Mouse (Mus musculus) erythroblast, adult 5-6 weeks (primary cell): Measurements from ENCODE around the gene Ttk. TPM values are rescaled to one million over a fixed set of nuclear protein-coding genes. Genes with fewer than 3 reads are reported as not detected.

Experiments used
- ATAC-seq: replicated peaks from 2 replicates; pipeline ENCODE4 v1.8.0; 2016; ENCODE audit warnings: moderate number of reproducible peaks, mild to moderate bottlenecking, moderate TSS enrichment, inconsistent platforms; ENCODE audit not compliant: poor library complexity, low FRiP score, severe bottlenecking
- total RNA-seq, 2 experiments: library from RNA; stranded (forward) in 1 of 2; stranded (reverse) in 1 of 2; fragments of 150-400 nt in 1 of 2; fragments of 200-764, 138-1000 nt in 1 of 2; gene quantifications; 2 replicates each; pipeline versions ENCODE4 v1.2.3 to v1.2.4; 2015 to 2017; ENCODE audit warnings: low replicate concordance in 2 of 2

Ttk gene
- 7.9 and 15.0 TPM in 2 replicates for total RNA-seq (2015; ENCODE audit: low replicate concordance)
- 8.2 and 15.1 TPM in 2 replicates for total RNA-seq (2017; ENCODE audit: low replicate concordance)

- ATAC-seq, result peak; percentile 100
Observed at GRCm38 (mm10) chr9:83833811-83834747, at the start of gene Ttk. Ttk (plus strand) TSS chr9:83834689.

- ATAC-seq, result no peak
Observed at GRCm38 (mm10) chr9:83785501-83785900, 49.0 kb upstream of the Ttk start.

DNA sequence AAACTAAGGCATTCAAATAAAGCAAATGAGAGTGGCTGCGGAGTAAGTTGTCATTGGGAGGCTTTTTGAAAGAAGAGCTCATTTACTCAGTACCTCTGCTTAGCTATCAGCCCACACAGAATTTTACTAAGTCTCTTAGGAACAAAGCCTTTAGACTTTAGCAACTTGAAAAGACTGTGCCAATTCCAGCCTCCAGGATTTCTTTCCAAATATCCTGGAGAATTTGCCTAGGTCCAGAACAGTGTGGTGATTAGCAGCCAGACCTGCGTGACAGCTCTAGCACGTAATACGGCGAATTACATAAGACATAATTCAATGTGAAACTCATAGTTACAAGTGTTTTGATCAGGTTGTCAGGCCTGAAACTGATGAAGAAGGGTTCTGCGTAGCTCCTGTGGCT, 45.2 kb upstream of the Ttk start:
- ATAC-seq, result no peak

DNA sequence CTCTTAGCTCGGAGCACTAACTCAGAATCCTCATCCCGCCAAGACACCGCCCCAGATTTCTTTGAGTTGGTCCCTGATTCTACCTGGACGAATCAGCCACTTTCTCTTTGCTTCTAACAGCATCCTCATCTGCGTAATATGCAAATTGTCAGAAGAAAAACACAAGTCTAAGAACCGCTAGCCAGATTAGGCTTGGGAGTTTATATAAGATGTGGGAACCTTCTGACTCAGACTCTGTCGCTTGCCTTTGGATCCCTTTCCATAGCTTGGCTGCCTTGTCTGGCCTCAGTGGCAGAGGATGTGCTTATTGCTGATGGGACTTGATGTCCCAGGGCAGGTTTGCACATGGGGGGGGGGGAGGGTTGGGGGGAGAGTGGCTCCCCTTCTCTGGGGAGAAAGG, 37.6 kb upstream of the Ttk start:
- ATAC-seq, result no peak

GRCm38 (mm10) chr9:83797898-83798297, 36.6 kb upstream of the Ttk start:
- ATAC-seq, result no peak

DNA sequence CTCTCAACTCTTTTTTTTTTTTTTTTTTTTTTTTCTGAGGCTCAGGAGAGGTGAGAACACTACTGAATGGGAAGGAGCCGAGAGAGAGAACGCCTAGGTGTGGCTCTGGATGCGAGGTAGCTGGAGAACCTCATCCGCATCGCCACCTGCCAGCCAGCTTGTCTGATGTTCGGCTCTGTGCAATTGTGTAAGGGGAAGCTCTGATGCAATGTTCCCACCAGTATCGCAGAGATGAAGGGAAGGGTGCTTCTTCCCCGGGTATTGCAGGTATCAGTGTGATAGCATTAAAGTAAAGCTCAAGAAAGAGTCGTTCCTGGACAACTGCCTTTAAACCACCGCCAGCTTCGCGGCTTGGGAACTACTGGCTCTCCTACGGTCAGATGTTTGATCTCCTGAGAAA, 30.1 kb upstream of the Ttk start:
- ATAC-seq, result no peak

- ATAC-seq, result no peak
Observed at GRCm38 (mm10) chr9:83805164-83805976, 29.1 kb upstream of the Ttk start.

GRCm38 (mm10) chr9:83805977-83806815, 28.3 kb upstream of the Ttk start, which contains the start of gene Elovl4:
Elovl4 (minus strand) TSS chr9:83806277.
- ATAC-seq, result no peak

- no peak for ATAC-seq
Observed at GRCm38 (mm10) chr9:83807562-83807961, 26.9 kb upstream of the Ttk start.

DNA sequence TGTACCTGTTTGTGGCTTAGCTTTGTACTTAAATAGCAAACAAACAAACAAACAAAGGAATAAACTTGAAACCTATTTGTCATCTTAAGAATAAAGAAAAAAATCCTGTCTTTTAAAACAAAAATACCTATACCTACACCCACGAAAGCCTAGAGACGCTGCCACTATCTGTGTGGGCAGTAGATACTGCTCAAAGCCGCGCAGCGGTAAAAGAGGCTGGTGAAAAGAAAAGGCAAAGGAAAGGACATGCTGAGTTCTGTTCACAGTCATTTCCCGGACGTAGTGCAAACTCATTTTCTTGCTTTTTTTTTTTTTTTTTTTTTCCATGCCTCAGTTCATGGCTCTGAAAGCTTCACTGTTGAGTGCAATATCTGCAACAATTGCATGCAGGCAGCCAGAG, 15.3 kb upstream of the Ttk start:
- ATAC-seq, result no peak

DNA sequence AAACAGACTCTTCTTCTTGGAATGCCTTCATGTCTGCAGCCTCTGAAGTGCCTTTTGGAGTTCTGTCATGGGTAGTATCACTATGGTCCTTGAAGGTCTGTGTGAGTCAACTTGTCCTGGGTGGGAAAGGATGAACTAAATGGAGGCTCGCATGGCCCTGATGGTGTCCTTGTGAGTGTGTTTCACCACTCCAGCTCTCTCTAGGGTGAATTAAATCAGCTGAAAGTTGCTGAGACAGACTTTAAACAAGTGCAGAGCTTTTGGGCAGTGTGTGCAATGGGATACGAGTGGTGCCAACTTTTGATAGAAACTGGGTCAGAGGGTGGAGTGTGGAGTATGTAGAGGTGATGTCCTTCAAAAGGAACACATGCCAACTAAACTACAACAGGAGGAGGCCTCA, 13.5 kb upstream of the Ttk start:
- no peak for ATAC-seq

DNA sequence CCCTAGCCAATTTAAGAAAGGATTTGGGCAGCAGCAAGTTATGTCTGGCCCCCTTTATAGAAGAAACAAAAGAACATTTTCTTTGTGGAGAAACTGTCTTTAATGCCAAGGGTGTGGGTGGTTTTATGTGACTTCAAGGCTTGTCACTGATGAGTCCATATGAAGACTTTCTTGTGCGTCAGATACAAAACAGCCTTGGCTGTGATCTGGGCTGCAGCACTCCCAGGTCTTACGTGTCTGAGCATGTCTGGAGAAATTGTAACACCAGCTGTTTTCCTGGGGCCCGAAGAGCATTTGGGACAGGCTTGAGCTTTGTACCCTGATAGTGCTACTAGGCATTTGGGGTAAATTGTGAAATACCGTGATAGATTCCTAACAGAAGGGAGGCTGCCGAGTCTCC, 11.6 kb upstream of the Ttk start:
- ATAC-seq, result no peak

GRCm38 (mm10) chr9:83829896-83830295, 4.6 kb upstream of the Ttk start:
- no peak for ATAC-seq

- ATAC-seq, result no peak
Observed at GRCm38 (mm10) chr9:83831152-83831551, 3.3 kb upstream of the Ttk start.

DNA sequence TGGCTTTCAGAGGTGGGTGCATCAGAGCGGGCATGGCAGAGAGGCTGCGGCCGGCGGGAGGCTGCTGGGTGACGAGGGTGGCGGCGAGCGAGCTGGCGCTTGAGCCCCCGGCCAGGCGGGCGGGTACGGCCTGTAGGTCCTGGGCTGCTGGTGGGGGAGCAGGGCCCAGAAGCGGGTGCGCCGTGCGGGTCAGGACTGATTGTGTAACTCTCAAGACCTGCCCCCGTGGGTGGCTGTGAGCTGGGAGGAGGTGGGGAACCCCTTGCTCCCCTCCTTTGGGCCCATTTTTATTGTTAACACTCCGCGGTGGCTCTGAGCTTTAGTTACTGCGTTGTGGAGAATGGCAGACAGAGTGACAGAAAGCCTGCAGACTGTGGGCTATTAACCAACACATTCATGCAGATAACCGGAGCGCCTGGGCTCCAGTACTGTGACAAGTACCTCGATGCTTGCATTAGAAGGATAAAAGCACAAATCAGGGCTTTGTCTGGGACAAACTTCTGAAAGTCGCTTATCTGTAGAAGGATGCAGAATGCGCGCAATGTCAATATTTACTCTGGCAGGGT, 342 bp downstream of the Ttk start:
- ATAC-seq, result peak; percentile 32

GRCm38 (mm10) chr9:83852464-83852863, 18.0 kb downstream of the Ttk start:
- ATAC-seq, result no peak

GRCm38 (mm10) chr9:83865165-83865564, 30.7 kb downstream of the Ttk start:
- ATAC-seq, result peak; percentile 93

DNA sequence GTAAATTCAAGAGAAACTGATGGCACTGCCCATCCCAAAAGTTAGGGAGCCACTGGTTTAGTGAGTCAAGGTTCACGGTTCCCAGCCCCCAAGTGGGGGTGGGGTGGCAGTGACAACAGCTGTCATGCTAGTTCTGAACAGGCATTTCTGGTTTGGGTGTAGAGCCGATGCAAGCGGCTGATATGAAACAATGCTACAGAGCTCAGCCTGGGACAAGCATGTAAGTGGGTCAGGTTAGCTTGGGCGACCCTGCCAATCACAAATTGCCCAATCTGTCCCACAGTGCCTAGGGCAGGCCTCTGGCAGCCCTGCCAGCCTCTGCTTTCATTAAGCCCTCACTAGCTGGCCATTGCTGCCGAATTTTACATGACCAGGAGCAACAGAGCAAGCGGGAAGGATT, 47.7 kb downstream of the Ttk start:
- ATAC-seq, result no peak

- no peak for ATAC-seq
Observed at GRCm38 (mm10) chr9:83886149-83886548, 51.7 kb downstream of the Ttk start.
